Mouse (Mus musculus) limb, embryonic 14.5 days (tissue): ENCODE data around the gene Pno1. TPM values are rescaled to one million over a fixed set of nuclear protein-coding genes. Genes with fewer than 3 reads are reported as not detected.
A peak's percentile ranks its signal among the peaks of the same experiment; 100 is the strongest.

Experiments
- ATAC-seq: fragments of 200-750 bp; cut with Nextera tagmentation; 2 replicates; pipeline ENCODE4 v1.8.0; 2017; ENCODE audit warnings: low read depth, moderate number of reproducible peaks, moderate TSS enrichment; ENCODE audit not compliant: low FRiP score
- DNase-seq: peaks from one replicate; pipeline ENCODE4 v3.0.0-alpha.2; 2015; ENCODE audit warnings: low spot score
- H3K27ac ChIP-seq: fragments of 300-500 bp; sonication (generic); replicated peaks from 2 replicates; pipeline ENCODE4 v1.5.1; 2014; ENCODE audit warnings: low read depth, mild to moderate bottlenecking, low read length, moderate library complexity, mixed read lengths
- H3K27me3 ChIP-seq: fragments of 300-500 bp; sonication (generic); 2 replicates; pipeline ENCODE4 v1.6.1; 2014; ENCODE audit warnings: low read length, mixed read lengths; ENCODE audit not compliant: control insufficient read depth, insufficient read depth
- H3K36me3 ChIP-seq: fragments of 300-500 bp; sonication (generic); 2 replicates; pipeline ENCODE4 v1.6.1; 2014; ENCODE audit warnings: mild to moderate bottlenecking, low read length, moderate library complexity, mixed read lengths; ENCODE audit not compliant: control insufficient read depth, insufficient read depth
- H3K4me1 ChIP-seq: fragments of 300-500 bp; sonication (generic); 2 replicates; pipeline ENCODE4 v1.6.1; 2014; ENCODE audit warnings: antibody characterized with exemption, low read length, mixed read lengths; ENCODE audit not compliant: control insufficient read depth, insufficient read depth
- H3K4me2 ChIP-seq: fragments of 300-500 bp; sonication (generic); replicated peaks from 2 replicates; pipeline ENCODE4 v1.6.1; 2014; ENCODE audit warnings: low read depth, mild to moderate bottlenecking, low read length, moderate library complexity; ENCODE audit not compliant: severe bottlenecking
- H3K4me3 ChIP-seq: fragments of 300-500 bp; sonication (generic); replicated peaks from 2 replicates; pipeline ENCODE4 v1.5.1; 2014; ENCODE audit warnings: low read length
- H3K9ac ChIP-seq: fragments of 300-500 bp; sonication (generic); 2 replicates; pipeline ENCODE4 v1.6.1; 2014; ENCODE audit warnings: mild to moderate bottlenecking, low read depth, low read length, moderate library complexity; ENCODE audit not compliant: severe bottlenecking
- H3K9me3 ChIP-seq: fragments of 300-500 bp; sonication (generic); 2 replicates; pipeline ENCODE4 v1.6.1; 2016; ENCODE audit warnings: low read length; ENCODE audit not compliant: control insufficient read depth
- POLR2A ChIP-seq: fragments of 200-500 bp; IDR thresholded peaks from 2 replicates; pipeline ENCODE4 v1.8.0; 2012; ENCODE audit warnings: inconsistent platforms, mild to moderate bottlenecking, moderate library complexity, borderline replicate concordance; ENCODE audit not compliant: insufficient read depth, insufficient read length; ENCODE audit errors: extremely low read depth
- WGBS: fragments of 180-500 bp; shearing (Covaris S2); extraction: QIAGEN DNeasy Blood & Tissue Kit; methylation state at CpG from one replicate; pipeline ENCODE4 v1.1.7; 2014; 5-methylcytosine and 5-hydroxymethylcytosine counted together
- polyA plus RNA-seq, 2 experiments: library from polyadenylated mRNA; depleted of rRNA in 1 of 2; stranded (reverse) in 1 of 2; unstranded in 1 of 2; fragments of >200 nt; fragmentation: Nextera tagmentation in 1 of 2; extraction: Ambion mirVana in 1 of 2; gene quantifications; 2 replicates each; pipeline versions ENCODE4 v1.2.1 to v1.2.3; 2012 to 2014

Gene Pno1
- polyA plus RNA-seq, 2 experiments, result 20.0 to 75.6 TPM

DNA sequence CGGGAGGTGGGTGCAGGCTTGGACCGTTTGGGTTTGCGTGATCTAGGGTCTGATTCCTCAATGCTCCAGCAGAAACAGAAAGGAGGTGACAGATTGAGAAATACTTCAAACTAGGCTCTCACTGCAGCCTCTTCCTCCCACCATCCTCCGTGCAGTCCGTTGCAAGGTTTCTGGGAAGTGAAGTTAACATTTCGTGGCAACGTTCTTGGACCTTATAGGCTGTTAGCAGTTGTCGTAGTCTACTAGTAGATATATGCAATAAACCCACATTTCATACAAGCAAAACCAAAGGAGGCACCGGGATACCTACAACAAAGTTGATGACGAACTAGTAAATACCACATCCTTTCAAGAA, 750 bp upstream of the Pno1 start:
- Histone ChIP-seq H3K4me1 (peaks cover 10% of the 10 kb centered on the region), H3K9me3 (no peaks in the 10 kb centered on the region), H3K4me3 (peak overlapping the region; percentile 83), H3K36me3 (peaks cover 12% of the 10 kb centered on the region), H3K27me3 (no peaks in the 10 kb centered on the region), H3K9ac (peak overlapping the region; percentile 83), H3K27ac (peak overlapping the region; percentile 86), H3K4me2 (peak overlapping the region; percentile 59)
- ATAC-seq (no peak), DNase-seq (peak; percentile 12)
- WGBS, result under 1% methylated on average over 10 of the region's 10 CpGs
- TF ChIP-seq POLR2A, result no peak

GRCm38 (mm10) chr11:17202481-17202880, 8.9 kb downstream of the Pno1 start:
- 89% methylated on average over 6 of the region's 6 CpGs for WGBS
- TF ChIP-seq POLR2A, result no peak
- ATAC-seq (no peak), DNase-seq (no peak)
- Histone ChIP-seq H3K4me1 (no peaks in the 10 kb centered on the region), H3K9me3 (no peaks in the 10 kb centered on the region), H3K27ac (no peak overlapping the region), H3K27me3 (no peaks in the 10 kb centered on the region), H3K4me3 (no peak overlapping the region), H3K4me2 (no peak overlapping the region), H3K9ac (no peak overlapping the region), H3K36me3 (peaks cover 66% of the 10 kb centered on the region)

DNA sequence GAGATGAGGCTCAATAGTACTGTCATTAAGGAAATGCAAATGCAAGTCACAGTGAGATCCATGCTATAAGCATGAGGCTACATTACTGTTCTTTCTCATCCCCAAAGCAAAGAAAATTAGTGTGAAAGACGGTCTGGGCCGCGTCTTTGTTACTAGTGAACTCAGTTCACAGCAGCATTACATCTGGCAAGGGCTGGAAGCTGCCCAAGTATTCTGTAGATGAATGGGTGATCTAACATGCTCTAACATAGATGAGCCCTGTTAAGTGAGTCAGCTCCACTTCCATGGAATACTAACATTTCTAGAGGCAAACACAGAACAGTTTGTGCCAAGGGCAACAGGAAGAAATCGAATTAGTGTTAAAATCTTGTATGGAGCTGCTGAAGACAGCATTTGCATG, 10.4 kb downstream of the Pno1 start:
- H3K27ac ChIP-seq, result no peak overlapping the region
- 92% methylated on average over 4 of the region's 4 CpGs for WGBS
- ATAC-seq (no peak), DNase-seq (no peak)
- no peak overlapping the region for H3K4me3 ChIP-seq
- peaks cover 67% of the 10 kb centered on the region for H3K36me3 ChIP-seq
- H3K4me2 ChIP-seq, result no peak overlapping the region
- TF ChIP-seq POLR2A, result no peak
- H3K9me3 ChIP-seq, result no peaks in the 10 kb centered on the region
- H3K4me1 ChIP-seq, result no peaks in the 10 kb centered on the region
- no peak overlapping the region for H3K9ac ChIP-seq
- H3K27me3 ChIP-seq, result no peaks in the 10 kb centered on the region

GRCm38 (mm10) chr11:17199840-17200501, 11.4 kb downstream of the Pno1 start:
- DNase-seq, result no peak
- Histone ChIP-seq H3K4me1 (no peaks in the 10 kb centered on the region), H3K4me2 (no peak overlapping the region), H3K9me3 (no peaks in the 10 kb centered on the region), H3K9ac (no peak overlapping the region), H3K4me3 (no peak overlapping the region), H3K27ac (no peak overlapping the region), H3K36me3 (peaks cover 71% of the 10 kb centered on the region), H3K27me3 (no peaks in the 10 kb centered on the region)
- TF ChIP-seq POLR2A, result no peak
- 96% methylated on average over 3 of the region's 3 CpGs for WGBS
- no peak for ATAC-seq

GRCm38 (mm10) chr11:17199170-17199569, 12.2 kb downstream of the Pno1 start:
- Histone ChIP-seq H3K9me3 (no peaks in the 10 kb centered on the region), H3K27ac (no peak overlapping the region), H3K4me1 (no peaks in the 10 kb centered on the region), H3K4me3 (no peak overlapping the region), H3K4me2 (no peak overlapping the region), H3K36me3 (peaks cover 76% of the 10 kb centered on the region), H3K27me3 (no peaks in the 10 kb centered on the region), H3K9ac (no peak overlapping the region)
- no peak for TF ChIP-seq POLR2A
- WGBS, result 90% methylated on average over 5 of the region's 5 CpGs
- DNase-seq (no peak), ATAC-seq (no peak)
